Mouse (Mus musculus) heart, adult 9 months (tissue): ENCODE results near the gene Dnah2.
"Not testable (repeated sequence)": the region's sequence is repeated elsewhere in the genome, so short reads cannot be mapped to it uniquely, and the experiment has no call there.

Source experiments
- DNase-seq, 2 experiments: peaks; one replicate each; pipeline ENCODE4 v3.0.0; 2022; ENCODE audit warnings: low spot score in 2 of 2

Dnah2 gene

GRCm38 (mm10) chr11:69563373-69563772 lies 14.5 kb upstream of the Dnah2 start:
- no peak for DNase-seq

GRCm38 (mm10) chr11:69560896-69561854 lies 12.3 kb upstream of the Dnah2 start:
- no peak for DNase-seq

- no peak for DNase-seq
These were observed 11.2 kb upstream of the Dnah2 start, which contains the start of gene Efnb3 for GRCm38 (mm10) chr11:69559851-69560765. Gene Efnb3 (minus strand): TSS chr11:69560205.

GRCm38 (mm10) chr11:69559183-69559582 lies 10.3 kb upstream of the Dnah2 start:
- peak; percentile 62 to 72 for DNase-seq

- no peak for DNase-seq
These were observed 9.8 kb upstream of the Dnah2 start for GRCm38 (mm10) chr11:69558756-69559155.

- no peak for DNase-seq
These were observed 8.6 kb upstream of the Dnah2 start for GRCm38 (mm10) chr11:69557381-69557958.

GRCm38 (mm10) chr11:69554539-69555140 lies 5.7 kb upstream of the Dnah2 start:
- peak in 1 of 2 experiments; percentile 38 for DNase-seq

- no peak for DNase-seq
These were observed 4.4 kb upstream of the Dnah2 start for GRCm38 (mm10) chr11:69553341-69553721.

GRCm38 (mm10) chr11:69552622-69553340 lies 3.9 kb upstream of the Dnah2 start:
- no peak for DNase-seq

GRCm38 (mm10) chr11:69551310-69551709 lies 2.4 kb upstream of the Dnah2 start:
- no peak for DNase-seq

- DNase-seq: peak in 1 of 2 experiments; percentile 22
These were observed 1.8 kb downstream of the Dnah2 start for GRCm38 (mm10) chr11:69547071-69547470.

GRCm38 (mm10) chr11:69546423-69547053 lies 2.4 kb downstream of the Dnah2 start:
- DNase-seq: peak; percentile 57

GRCm38 (mm10) chr11:69545957-69546356 lies 3.0 kb downstream of the Dnah2 start:
- DNase-seq: no peak

- DNase-seq: no peak
These were observed 5.3 kb downstream of the Dnah2 start for GRCm38 (mm10) chr11:69543598-69543997.

GRCm38 (mm10) chr11:69541741-69542140 lies 7.2 kb downstream of the Dnah2 start:
- DNase-seq: not testable (repeated sequence)

- DNase-seq: no peak
These were observed 8.2 kb downstream of the Dnah2 start for GRCm38 (mm10) chr11:69540700-69541099.

GRCm38 (mm10) chr11:69534990-69535389 lies 13.9 kb downstream of the Dnah2 start:
- DNase-seq: no peak

GRCm38 (mm10) chr11:69532480-69533150 lies 16.3 kb downstream of the Dnah2 start:
- DNase-seq: no peak

- not testable (repeated sequence) for DNase-seq
These were observed 18.2 kb downstream of the Dnah2 start for GRCm38 (mm10) chr11:69530755-69531154.

- DNase-seq: not testable (repeated sequence)
These were observed 18.6 kb downstream of the Dnah2 start for GRCm38 (mm10) chr11:69530281-69530680.
